Comparison of ENCODE assay signal across 25 mouse cellular contexts in the genomic region with DNA sequence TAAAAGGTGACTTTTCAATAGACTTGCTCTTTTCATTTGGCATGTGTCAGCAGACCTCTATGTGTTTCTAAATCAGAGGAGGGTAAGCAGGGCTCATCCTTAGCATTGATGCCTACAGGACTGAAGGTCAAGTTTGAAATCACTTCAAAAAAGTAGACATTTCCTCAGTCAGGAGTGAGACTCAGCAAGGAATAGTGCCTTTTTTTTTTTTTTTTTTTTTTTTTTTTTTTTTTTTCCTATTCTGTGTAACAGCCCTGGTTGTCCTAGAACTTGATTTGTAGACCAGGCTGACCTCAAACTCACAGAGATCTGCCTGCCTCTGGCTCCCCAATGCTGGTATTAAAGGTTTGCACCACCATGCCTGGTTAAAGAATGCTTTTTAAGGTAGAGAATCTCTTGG.
"Had no signal": no experiment of that assay in that cellular context is flagged by ENCODE, and none has a peak within 500 bp of the region (broad histone marks: within the 10 kb centered on the region; RNA-seq: fewer than 3 reads in every experiment).

No protein-coding gene starts in this region.

- H3K4me1 ChIP-seq: embryonic facial prominence, embryonic 10.5 days; embryonic facial prominence, embryonic 12.5 days; embryonic facial prominence, embryonic 13.5 days; embryonic facial prominence, embryonic 15.5 days; forebrain, embryonic 15.5 days; heart, embryonic 10.5 days had no signal

- DNase-seq: cerebellum, postnatal 10 days; cerebellum, postnatal 14 days; cerebellum, postnatal 25 days; cerebellum, postnatal 36 days; embryo, embryonic 11 days; forebrain, postnatal 0 days; gastrocnemius, adult 2 months; gastrocnemius, postnatal 10 days; gastrocnemius, postnatal 14 days; gastrocnemius, postnatal 25 days; gastrocnemius, postnatal 36 days; heart, adult 18-20 months; heart, adult 2 months had no signal

- H3K9ac ChIP-seq: embryonic facial prominence, embryonic 12.5 days; embryonic facial prominence, embryonic 13.5 days; embryonic facial prominence, embryonic 15.5 days; forebrain, embryonic 12.5 days; forebrain, embryonic 13.5 days; forebrain, embryonic 15.5 days; forebrain, postnatal 0 days had no signal

- H3K27me3 ChIP-seq: embryonic facial prominence, embryonic 12.5 days; embryonic facial prominence, embryonic 13.5 days; embryonic facial prominence, embryonic 15.5 days; forebrain, embryonic 13.5 days; forebrain, embryonic 15.5 days had no signal

- H3K4me2 ChIP-seq: embryonic facial prominence, embryonic 12.5 days; embryonic facial prominence, embryonic 13.5 days; embryonic facial prominence, embryonic 15.5 days; forebrain, embryonic 12.5 days; forebrain, embryonic 13.5 days; forebrain, embryonic 15.5 days had no signal

- H3K27ac ChIP-seq: embryonic facial prominence, embryonic 10.5 days; embryonic facial prominence, embryonic 12.5 days; embryonic facial prominence, embryonic 13.5 days; embryonic facial prominence, embryonic 15.5 days; forebrain, embryonic 10.5 days; forebrain, embryonic 12.5 days; forebrain, embryonic 13.5 days; forebrain, embryonic 15.5 days; gastrocnemius, adult 2 months; heart, adult 2 months; heart, embryonic 10.5 days had no signal

- ATAC-seq: forebrain, embryonic 13.5 days; forebrain, embryonic 14.5 days; forebrain, embryonic 15.5 days; forebrain, embryonic 16.5 days; forebrain, postnatal 0 days had no signal

- H3K4me3 ChIP-seq: embryonic facial prominence, embryonic 10.5 days; embryonic facial prominence, embryonic 12.5 days; embryonic facial prominence, embryonic 13.5 days; embryonic facial prominence, embryonic 15.5 days; erythroblast, embryonic 14.5 days; forebrain, embryonic 10.5 days; forebrain, embryonic 12.5 days; forebrain, embryonic 13.5 days; forebrain, embryonic 15.5 days; gastrocnemius, adult 2 months; heart, adult 2 months; heart, embryonic 10.5 days had no signal

- H3K9me3 ChIP-seq: embryonic facial prominence, embryonic 10.5 days; embryonic facial prominence, embryonic 12.5 days; embryonic facial prominence, embryonic 13.5 days; embryonic facial prominence, embryonic 15.5 days; forebrain, embryonic 10.5 days; forebrain, embryonic 12.5 days; forebrain, embryonic 13.5 days; forebrain, embryonic 15.5 days; heart, embryonic 10.5 days had no signal
